Mouse (Mus musculus) kidney, postnatal 4 days (tissue): Measurements from ENCODE around the gene Vti1a.

Experiments used
- DNase-seq, 2 experiments: peaks; one replicate each; pipeline ENCODE4 v3.0.0; 2021; ENCODE audit warnings: mixed read lengths in 2 of 2

Vti1a gene

DNA sequence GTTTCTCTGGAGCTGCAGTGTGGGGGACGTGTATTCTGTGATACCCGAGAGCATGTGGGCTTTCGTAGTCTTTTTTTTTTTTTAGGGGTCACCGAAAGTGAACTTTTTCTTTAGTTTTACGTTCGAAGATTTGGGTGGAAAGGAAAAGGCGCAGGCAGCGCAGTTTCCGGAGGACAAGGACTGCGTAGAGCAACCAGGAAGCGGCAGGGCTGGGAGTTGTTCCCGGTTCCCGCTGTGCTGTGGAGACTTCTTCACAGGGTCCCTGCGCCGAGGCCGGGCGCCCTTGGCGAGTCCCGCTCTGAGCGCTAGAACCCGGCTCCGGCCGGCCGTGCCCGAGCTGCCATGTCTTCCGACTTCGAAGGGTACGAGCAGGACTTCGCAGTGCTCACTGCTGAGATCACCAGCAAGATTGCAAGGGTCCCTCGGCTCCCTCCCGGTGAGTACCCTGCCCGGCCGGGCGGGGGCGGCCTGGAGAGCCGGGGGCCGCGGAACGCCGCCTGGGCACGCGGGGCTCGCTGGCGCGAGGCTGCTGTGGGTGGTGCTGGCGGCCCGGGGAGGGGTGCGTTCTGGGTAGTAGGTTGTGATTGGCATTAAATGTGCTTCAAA, at the start of gene Vti1a:
Vti1a (plus strand) TSS at position 187 of the 606 bp plus-strand sequence.
- peak; percentile 91 to 95 for DNase-seq

GRCm38 (mm10) chr19:55266786-55267185, 49.3 kb upstream of the Vti1a start:
- DNase-seq, result peak in 1 of 2 experiments; percentile 29

GRCm38 (mm10) chr19:55268150-55268549, 47.9 kb upstream of the Vti1a start:
- DNase-seq, result peak in 1 of 2 experiments; percentile 31

DNA sequence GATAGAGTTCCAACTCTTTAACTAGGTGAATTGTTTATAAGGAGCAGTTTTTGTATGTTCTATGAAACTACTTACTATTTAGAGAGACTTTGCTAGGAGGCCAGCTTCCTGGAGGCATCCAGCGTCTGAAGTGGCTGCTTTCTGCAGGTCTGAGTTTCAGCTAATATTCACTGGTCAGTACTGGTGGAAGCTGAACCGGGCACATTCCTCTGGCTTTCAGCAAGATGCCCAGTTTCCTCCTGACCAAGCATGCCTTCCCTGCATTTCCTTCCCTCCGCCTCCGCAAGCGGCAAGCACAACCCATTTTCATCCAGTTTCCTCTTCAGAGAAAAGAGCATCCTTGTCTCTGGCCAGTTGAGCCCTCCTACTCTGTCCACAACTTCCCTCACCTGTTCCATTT, 47.0 kb upstream of the Vti1a start:
- DNase-seq, result peak; percentile 20 to 43

GRCm38 (mm10) chr19:55271448-55271847, 44.6 kb upstream of the Vti1a start:
- peak in 1 of 2 experiments; percentile 27 for DNase-seq

GRCm38 (mm10) chr19:55273340-55273739, 42.8 kb upstream of the Vti1a start:
- DNase-seq, result no peak

- no peak for DNase-seq
Observed at GRCm38 (mm10) chr19:55276100-55276499, 40.0 kb upstream of the Vti1a start.

GRCm38 (mm10) chr19:55276770-55277169, 39.3 kb upstream of the Vti1a start:
- DNase-seq, result no peak

GRCm38 (mm10) chr19:55284093-55284492, 32.0 kb upstream of the Vti1a start:
- DNase-seq, result no peak

DNA sequence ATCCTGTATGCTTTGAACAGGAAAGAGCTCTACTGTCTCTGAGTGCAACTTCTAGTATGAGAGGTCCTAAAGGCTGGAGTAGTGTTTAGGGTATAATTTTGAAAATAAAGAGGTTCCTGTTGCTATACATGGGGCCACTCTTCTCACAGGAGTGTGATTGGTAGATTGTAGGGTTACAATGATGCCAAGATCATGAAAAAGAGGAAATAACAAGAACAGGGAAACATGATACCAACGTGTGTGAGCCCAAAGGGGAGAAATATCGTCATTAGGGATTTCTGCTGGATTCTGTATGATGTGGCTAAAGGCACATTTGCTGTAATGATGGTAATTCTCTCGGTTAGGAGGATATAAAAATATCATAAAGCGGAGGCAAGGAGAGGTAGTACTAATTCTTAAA, 30.1 kb upstream of the Vti1a start:
- DNase-seq, result no peak

DNA sequence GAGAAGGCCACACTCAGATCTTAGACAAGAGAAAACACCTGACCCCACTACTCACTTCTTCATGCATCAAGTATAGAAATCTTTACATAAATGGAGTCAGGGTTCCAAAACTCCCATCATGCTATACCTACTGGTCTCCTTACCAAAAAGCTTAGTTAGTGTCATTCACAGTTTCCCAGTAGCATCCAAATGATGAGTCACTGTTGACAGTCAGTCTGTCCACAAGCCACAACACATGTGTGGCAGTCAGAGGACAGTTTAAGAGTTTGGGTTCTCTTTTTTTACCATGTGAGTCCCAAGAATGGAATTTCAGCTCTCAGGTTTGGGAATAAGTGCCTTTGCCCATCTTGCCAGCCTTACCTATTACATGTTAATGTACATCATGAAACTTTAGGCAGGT, 27.1 kb upstream of the Vti1a start:
- DNase-seq, result no peak

DNA sequence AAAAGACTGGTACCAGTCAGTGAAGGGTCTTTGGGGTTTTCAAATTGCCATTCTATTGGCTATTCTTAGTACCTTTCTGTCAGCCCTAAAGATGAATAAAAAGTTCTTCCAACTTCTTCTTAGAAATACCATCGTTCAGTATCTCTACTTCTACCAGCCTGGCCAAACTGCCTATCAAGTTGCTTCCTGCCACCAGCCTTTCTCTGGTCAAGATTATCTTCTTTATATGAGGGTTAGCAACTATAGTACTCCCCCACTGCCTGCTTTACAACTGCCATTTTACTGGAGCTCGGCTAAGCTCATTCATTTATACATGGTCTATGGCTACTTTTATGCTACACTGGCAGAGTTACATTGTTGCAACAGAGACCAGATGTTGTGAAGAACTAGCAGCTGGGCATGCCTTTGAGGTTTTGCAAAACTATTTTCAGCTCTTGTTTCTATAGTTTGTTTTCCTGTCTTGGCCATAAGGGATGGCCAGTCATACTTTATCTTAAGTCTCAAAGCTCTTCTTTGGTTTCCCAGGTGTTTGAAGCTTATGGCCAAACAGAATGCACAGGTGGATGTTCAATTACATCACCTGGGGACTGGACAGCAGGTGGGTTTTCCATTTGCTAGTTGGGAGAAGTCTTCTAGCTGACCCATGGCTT, 25.3 kb upstream of the Vti1a start:
- no peak for DNase-seq

GRCm38 (mm10) chr19:55292210-55292850, 23.8 kb upstream of the Vti1a start:
- DNase-seq, result no peak

DNA sequence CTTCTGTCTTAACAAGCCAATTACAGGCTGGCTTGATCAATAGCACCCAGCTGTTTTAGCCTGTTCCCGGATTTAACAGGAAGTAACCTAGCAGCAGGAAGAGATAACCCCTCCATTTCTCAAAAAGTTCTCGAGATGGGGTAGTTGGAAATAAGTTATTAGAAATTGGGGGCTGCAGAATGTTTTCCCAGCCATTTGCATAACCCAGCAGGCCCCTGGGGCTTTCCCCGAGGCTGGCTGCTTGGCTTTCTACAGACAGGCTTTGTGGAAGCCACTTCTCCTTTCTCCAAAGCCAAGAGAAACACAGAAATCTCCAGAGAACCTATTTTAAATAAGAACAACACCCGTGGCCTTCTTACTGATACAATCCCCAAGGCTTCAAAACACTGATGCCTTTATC, 22.9 kb upstream of the Vti1a start:
- DNase-seq, result no peak

DNA sequence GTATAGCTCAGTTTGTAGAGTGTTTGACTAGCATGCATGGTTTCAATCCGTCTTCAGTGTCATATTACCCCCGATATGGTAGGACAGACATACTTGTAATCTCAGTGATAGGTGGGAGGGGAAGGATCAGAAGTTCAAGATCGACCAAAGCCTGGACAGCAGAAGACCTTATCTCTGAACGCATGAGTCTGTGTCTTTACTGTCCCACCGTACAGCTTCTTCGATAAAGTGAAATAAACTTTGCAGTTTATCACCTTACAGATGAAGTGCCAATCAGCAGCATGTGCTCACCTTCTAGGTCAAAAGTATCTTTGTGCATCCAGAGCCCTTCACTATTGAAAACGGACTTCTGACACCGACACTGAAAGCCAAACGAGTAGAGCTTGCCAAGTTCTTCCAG, 21.0 kb upstream of the Vti1a start:
- DNase-seq, result no peak

- no peak for DNase-seq
Observed at GRCm38 (mm10) chr19:55295556-55295955, 20.5 kb upstream of the Vti1a start.

DNA sequence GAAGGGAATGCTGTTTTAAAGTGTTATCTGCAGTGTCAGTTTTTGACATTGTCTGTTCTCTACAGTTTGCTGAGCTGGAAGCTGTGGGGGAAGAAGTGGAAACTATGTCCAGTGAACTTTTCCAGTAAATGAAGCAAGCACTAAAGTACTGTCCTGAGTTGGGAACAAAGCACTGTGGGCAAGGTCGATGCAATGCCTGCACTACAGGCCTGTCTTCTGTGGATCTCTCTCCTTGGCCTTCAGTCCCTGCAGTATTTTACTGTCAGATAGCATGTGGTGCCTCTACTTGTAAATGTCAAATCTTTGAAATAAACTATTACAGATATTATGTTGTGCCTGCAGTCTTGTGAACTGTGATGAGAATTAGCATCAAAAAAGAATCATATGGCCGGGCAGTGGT, 19.8 kb upstream of the Vti1a start:
- no peak for DNase-seq

DNA sequence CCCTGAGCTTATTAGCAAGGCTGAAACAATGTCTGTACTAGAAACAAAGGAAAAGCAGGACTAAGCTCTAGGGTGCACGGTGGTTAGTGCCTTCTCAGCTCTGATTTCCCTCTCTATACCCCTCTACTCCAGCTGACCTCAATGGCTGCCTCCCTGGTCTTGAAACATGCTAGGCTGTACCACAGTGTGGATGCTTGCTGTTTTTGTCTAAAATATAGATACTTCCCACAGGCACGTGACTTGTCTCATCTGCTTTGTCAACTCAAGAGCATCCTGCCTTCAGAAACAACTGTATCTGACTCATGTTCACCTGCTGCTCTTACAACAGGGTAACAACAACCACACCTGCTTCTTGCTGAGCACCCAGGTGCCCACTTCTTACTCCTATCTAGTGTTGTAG, 18.6 kb upstream of the Vti1a start:
- no peak for DNase-seq

DNA sequence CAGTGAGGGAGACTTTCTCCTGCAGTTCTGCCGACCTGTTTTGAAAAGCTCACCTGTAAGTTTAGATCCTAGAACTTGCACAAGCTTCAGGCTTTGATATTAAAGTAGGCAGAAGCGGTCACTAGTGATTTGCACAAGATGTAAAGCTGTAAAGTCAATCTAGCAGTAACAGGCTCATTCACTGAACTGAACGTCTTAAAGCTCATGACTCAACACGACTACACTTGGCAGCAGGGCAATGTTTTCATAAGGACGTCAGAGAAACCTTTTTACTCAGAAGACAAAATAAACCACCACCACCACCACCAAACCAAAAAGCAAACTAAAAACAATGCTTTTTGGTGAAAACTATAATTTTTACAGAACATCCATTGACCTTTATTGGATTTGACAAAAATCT, 18.1 kb upstream of the Vti1a start:
- no peak for DNase-seq

DNA sequence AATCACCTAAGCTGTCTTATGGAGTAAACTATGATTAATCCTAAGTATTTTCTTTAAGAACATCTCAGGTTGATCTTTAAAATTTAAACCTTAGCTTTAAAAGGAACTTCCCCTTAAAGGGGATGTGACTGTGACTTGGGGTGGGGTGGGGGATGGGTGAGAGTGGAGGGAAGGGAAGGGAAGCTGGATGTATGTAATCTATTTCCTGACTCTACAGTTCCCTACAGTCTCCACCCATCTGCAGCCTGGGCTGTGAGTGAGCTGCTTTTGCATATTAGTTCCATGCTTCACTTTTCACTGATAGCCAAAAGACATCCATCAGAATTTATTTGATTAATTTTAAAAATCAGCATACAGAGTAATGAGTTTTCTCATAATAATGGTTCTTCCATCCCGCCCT, 16.7 kb upstream of the Vti1a start:
- DNase-seq, result no peak

DNA sequence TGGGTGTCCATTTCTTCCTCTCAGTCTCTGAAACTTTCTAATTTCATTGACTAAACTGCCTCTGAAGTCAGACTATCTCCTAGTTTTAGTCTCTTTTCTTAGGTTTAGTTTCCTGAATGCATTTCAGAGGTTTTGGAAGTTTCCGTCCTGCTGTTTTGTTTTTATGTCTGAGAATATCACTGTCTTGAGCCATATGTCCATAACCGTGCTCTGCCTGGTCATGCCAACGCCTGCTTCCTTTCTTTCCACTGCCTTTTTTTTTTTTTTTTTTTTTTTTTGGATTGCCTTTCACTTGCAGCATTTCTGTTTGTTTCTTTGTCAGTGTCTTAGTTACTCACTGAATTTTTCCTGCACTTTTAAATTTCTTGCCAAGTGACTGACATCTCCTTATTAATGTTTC, 15.6 kb upstream of the Vti1a start:
- DNase-seq, result no peak

GRCm38 (mm10) chr19:55305024-55305423, 11.1 kb upstream of the Vti1a start:
- no peak for DNase-seq

DNA sequence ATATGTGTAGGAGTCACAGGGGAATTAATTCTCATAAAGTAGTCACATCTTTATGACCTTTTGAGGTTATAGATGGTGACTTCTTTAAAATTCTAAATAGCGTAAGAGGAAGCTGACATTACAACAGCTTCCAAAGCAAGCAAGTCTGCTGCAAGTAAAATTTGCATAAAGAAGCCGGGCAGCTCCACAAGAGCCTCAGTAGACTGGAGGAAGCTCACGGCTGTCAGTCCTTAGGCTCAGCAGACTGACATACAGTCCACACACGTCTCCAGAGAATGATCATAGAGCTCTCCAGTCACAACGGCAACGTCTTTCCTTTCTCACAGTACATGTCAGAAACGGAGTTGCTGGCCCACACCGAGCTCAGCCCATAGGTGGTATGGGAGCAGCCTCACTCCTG, 4.2 kb upstream of the Vti1a start:
- DNase-seq, result no peak

DNA sequence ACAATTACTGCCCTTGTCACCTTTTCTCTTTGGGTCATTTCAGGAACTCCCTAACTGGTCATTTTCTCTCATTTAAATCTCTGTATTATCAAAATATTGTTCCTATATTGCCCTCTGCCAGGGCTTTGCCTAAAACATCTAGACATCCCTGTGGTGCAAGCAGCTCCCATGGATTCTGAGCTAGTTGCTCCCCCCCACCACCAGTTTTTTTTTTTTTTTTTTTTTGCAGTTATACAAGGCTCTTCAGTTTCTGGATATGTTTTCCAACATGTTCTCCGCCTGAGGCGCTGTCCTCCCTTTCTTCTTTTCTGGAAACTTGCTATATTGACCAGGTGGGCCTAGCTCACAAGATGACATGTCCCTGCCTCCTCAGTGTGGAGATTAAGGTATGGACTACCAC, 2.4 kb upstream of the Vti1a start:
- no peak for DNase-seq
